Mouse (Mus musculus) left cerebral cortex, adult 11 months (tissue): ENCODE data around the gene Slc25a1.
A peak's percentile ranks its signal among the peaks of the same experiment; 100 is the strongest.
"Not testable (repeated sequence)": the region's sequence is repeated elsewhere in the genome, so short reads cannot be mapped to it uniquely, and the experiment has no call there.

Experiments used
- DNase-seq: peaks from one replicate; pipeline ENCODE4 v3.0.0; 2022; ENCODE audit warnings: low spot score

Gene Slc25a1

GRCm38 (mm10) chr16:17928087-17928580 is at the start of gene Slc25a1:
TSS of gene Slc25a1 (minus strand) at chr16:17928219.
- peak; percentile 73 for DNase-seq

- DNase-seq = no peak
Observed at GRCm38 (mm10) chr16:17971853-17972252, 43.8 kb upstream of the Slc25a1 start.

- no peak for DNase-seq
Observed at GRCm38 (mm10) chr16:17962091-17962490, 34.1 kb upstream of the Slc25a1 start.

GRCm38 (mm10) chr16:17956052-17956638 is 28.1 kb upstream of the Slc25a1 start:
- not testable (repeated sequence) for DNase-seq

GRCm38 (mm10) chr16:17951618-17952017 is 23.6 kb upstream of the Slc25a1 start:
- no peak for DNase-seq

GRCm38 (mm10) chr16:17950068-17950467 is 22.0 kb upstream of the Slc25a1 start:
- no peak for DNase-seq

GRCm38 (mm10) chr16:17949421-17949877 is 21.4 kb upstream of the Slc25a1 start:
- no peak for DNase-seq

- no peak for DNase-seq
Observed at GRCm38 (mm10) chr16:17945081-17945831, 17.2 kb upstream of the Slc25a1 start.

GRCm38 (mm10) chr16:17943466-17943865 is 15.4 kb upstream of the Slc25a1 start:
- no peak for DNase-seq

GRCm38 (mm10) chr16:17939255-17939751 is 11.3 kb upstream of the Slc25a1 start:
- DNase-seq = no peak

- no peak for DNase-seq
Observed at GRCm38 (mm10) chr16:17938821-17939220, 10.8 kb upstream of the Slc25a1 start.

GRCm38 (mm10) chr16:17938187-17938586 is 10.2 kb upstream of the Slc25a1 start:
- no peak for DNase-seq

- no peak for DNase-seq
Observed at GRCm38 (mm10) chr16:17936776-17937175, 8.8 kb upstream of the Slc25a1 start.

GRCm38 (mm10) chr16:17934445-17934910 is 6.5 kb upstream of the Slc25a1 start:
- no peak for DNase-seq

GRCm38 (mm10) chr16:17933594-17934444 is 5.8 kb upstream of the Slc25a1 start:
- DNase-seq = no peak

GRCm38 (mm10) chr16:17931906-17932460 is 4.0 kb upstream of the Slc25a1 start:
- DNase-seq = no peak

- DNase-seq = no peak
Observed at GRCm38 (mm10) chr16:17929631-17930030, 1.6 kb upstream of the Slc25a1 start.

- no peak for DNase-seq
Observed at GRCm38 (mm10) chr16:17929211-17929610, 1.2 kb upstream of the Slc25a1 start.

- peak; percentile 50 for DNase-seq
Observed at GRCm38 (mm10) chr16:17928627-17929104, 647 bp upstream of the Slc25a1 start.

GRCm38 (mm10) chr16:17927351-17928082 is 502 bp downstream of the Slc25a1 start:
- DNase-seq = no peak

GRCm38 (mm10) chr16:17922163-17922538 is 5.9 kb downstream of the Slc25a1 start:
- DNase-seq = no peak
